Comparison of ENCODE assay signal across 13 mouse cellular contexts in the genomic region with DNA sequence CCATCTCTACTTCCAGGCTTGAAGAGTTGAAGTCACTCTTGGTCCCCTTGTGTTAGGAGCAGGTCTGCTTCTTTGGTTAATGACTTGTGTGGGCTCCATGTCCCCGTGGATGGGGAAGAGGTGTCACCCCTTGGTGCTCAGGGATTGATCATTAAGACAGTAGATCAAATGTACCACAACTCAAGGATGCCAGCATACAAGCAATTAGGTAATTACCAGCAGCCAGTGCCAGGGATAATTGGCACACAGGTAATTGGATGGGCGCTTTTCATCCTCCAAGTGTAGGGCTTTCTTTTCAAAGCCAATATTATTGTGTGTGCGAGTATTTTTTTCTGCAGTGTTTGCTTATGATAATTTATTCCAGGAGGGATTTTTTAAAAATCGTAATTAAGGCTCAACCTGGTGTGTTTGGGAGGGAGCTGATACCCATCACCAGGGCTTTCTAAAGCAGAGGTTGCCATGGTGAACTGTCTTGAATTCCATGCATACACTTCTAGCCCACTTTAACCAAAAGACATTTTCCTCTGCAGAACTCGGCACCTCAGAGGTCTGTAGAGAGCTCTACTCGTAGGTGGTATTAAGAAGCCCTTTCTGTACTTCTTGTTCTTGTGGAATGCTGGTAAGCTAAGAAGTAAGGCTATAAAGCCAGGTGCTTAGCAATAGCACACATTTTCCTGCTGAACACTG.
"Had no signal": no experiment of that assay in that cellular context is flagged by ENCODE, and none has a peak within 500 bp of the region (broad histone marks: within the 10 kb centered on the region; RNA-seq: fewer than 3 reads in every experiment).

No protein-coding gene starts in this region.

- H3K27ac ChIP-seq: limb, embryonic 12.5 days; liver, embryonic 13.5 days; lung, embryonic 15.5 days; stomach, embryonic 15.5 days had no signal

- H3K4me3 ChIP-seq: limb, embryonic 12.5 days; liver, embryonic 13.5 days; lung, embryonic 15.5 days; stomach, embryonic 15.5 days had no signal

- H3K4me2 ChIP-seq: limb, embryonic 12.5 days; liver, embryonic 13.5 days; lung, embryonic 15.5 days; stomach, embryonic 15.5 days had no signal

- H3K36me3 ChIP-seq: limb, embryonic 12.5 days; liver, embryonic 13.5 days; lung, embryonic 15.5 days; stomach, embryonic 15.5 days had no signal

- H3K9me3 ChIP-seq: limb, embryonic 12.5 days; liver, embryonic 13.5 days; lung, embryonic 15.5 days; stomach, embryonic 15.5 days had no signal

- H3K9ac ChIP-seq: limb, embryonic 12.5 days; liver, embryonic 13.5 days; liver, postnatal 0 days; lung, embryonic 15.5 days; stomach, embryonic 15.5 days had no signal

- ATAC-seq: liver, postnatal 0 days had no signal

- DNase-seq: kidney, adult 8-10 months; kidney, postnatal 25 days; layer of hippocampus, adult 9-11 months; liver; liver, embryonic 13.5 days; liver, postnatal 0 days; lung, postnatal 14 days; right cerebral cortex, postnatal 14 days; thymus, adult 2 months; thymus, postnatal 25 days had no signal

- H3K27me3 ChIP-seq: limb, embryonic 12.5 days; liver, embryonic 13.5 days; lung, embryonic 15.5 days; stomach, embryonic 15.5 days had no signal

- H3K4me1 ChIP-seq: liver, embryonic 13.5 days; stomach, embryonic 15.5 days had no signal
